Mouse (Mus musculus) Muller cell, postnatal 12 days (primary cell): ENCODE results near the gene Fam47c.

ENCODE experiments used
- DNase-seq: peaks from one replicate; pipeline ENCODE4 v3.0.0-alpha.2; 2015; ENCODE audit errors: inconsistent ontology term

Gene Fam47c

GRCm38 (mm10) chrX:78737463-78737862 lies at the start of gene Fam47c:
Fam47c (plus strand) TSS chrX:78737763.
- no peak for DNase-seq

- DNase-seq = no peak
Measured at GRCm38 (mm10) chrX:78769408-78769807, 31.8 kb downstream of the Fam47c start.

- DNase-seq = no peak
Measured at GRCm38 (mm10) chrX:78777078-78777477, 39.5 kb downstream of the Fam47c start.
